Mouse (Mus musculus): ENCODE data around the gene H2al1j.

- TF ChIP-seq CTCF (IDR thresholded peaks at IDR 0.05; ENCODE audit: low read depth) (no peak), EP300 (optimal IDR thresholded peaks at IDR 0.05) (no peak)
These were observed 19.1 kb downstream of the H2al1j start for GRCm38 (mm10) chrX:11346756-11347155.

All from stomach, postnatal 0 days (tissue).